Mouse (Mus musculus): ENCODE data around the gene Hmg20a.

DNA sequence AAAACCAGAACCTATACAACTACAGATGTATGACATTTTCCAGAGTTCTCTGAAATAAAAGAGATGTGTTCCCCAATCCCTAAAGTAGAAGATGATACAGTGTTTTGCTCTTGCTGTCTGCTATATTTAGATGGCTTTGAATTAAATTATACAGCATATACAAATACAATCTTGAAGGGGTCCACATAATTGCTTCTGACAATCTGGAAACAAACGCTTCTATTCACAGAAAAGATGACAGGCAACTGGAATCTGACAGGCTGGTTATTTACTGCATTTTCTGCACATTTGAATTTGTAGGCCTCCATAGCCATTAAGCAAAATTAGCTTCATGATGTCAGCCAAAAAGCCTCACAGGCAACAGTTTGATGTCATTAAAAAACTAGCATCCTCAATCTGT, 35.6 kb upstream of the Hmg20a start:
- TF ChIP-seq TCF12 (IDR thresholded peaks at IDR 0.05; ENCODE audit: insufficient read depth, poor library complexity, severe bottlenecking) (no peak), USF1 (IDR thresholded peaks at IDR 0.05; ENCODE audit: low read depth) (no peak), MYOG (IDR thresholded peaks at IDR 0.05; ENCODE audit: control insufficient read depth in 1 of 3, insufficient read depth in 1 of 3, insufficient read length in 2 of 3, low read depth in 2 of 3) (no peak), POLR2A (IDR thresholded peaks at IDR 0.05; ENCODE audit: insufficient read length, low read depth) (no peak), MYOD1 (IDR thresholded peaks at IDR 0.05; ENCODE audit: control insufficient read depth in 1 of 3, insufficient read length in 2 of 3, low read depth in 2 of 3) (no peak), CEBPB (IDR thresholded peaks at IDR 0.05; ENCODE audit: insufficient read depth, poor library complexity, severe bottlenecking) (no peak), E2F4 (IDR thresholded peaks at IDR 0.05; ENCODE audit: insufficient read depth) (no peak), MAX (IDR thresholded peaks at IDR 0.05; ENCODE audit: low read depth) (no peak), POLR2AphosphoS2 (IDR thresholded peaks at IDR 0.05; ENCODE audit: insufficient read length, low read depth) (no peak)
